Mouse (Mus musculus) liver, embryonic 11.5 days (tissue): ENCODE data around the gene Mb. TPM values are rescaled to one million over a fixed set of nuclear protein-coding genes. Genes with fewer than 3 reads are reported as not detected.

Source experiments
- ATAC-seq: fragments of 200-750 bp; cut with Nextera tagmentation; replicated peaks from 2 replicates; pipeline ENCODE4 v1.8.0; 2017; ENCODE audit warnings: moderate number of reproducible peaks, mild to moderate bottlenecking, moderate TSS enrichment, moderate library complexity; ENCODE audit not compliant: low FRiP score
- DNase-seq: peaks from one replicate; pipeline ENCODE4 v3.0.0-alpha.2; 2017; ENCODE audit warnings: low spot score
- H3K27ac ChIP-seq: fragments of 300-500 bp; sonication (generic); 2 replicates; pipeline ENCODE4 v1.5.1; 2014; ENCODE audit warnings: mild to moderate bottlenecking, low read depth, low read length, control low read depth
- H3K27me3 ChIP-seq: fragments of 300-500 bp; sonication (generic); replicated peaks from 2 replicates; pipeline ENCODE4 v1.6.1; 2014; ENCODE audit warnings: low read length, mixed read lengths; ENCODE audit not compliant: control insufficient read depth, insufficient read depth
- H3K36me3 ChIP-seq: fragments of 300-500 bp; sonication (generic); 2 replicates; pipeline ENCODE4 v1.6.1; 2014; ENCODE audit warnings: mild to moderate bottlenecking, low read length, moderate library complexity, mixed read lengths; ENCODE audit not compliant: control insufficient read depth, insufficient read depth
- H3K4me1 ChIP-seq: fragments of 300-500 bp; sonication (generic); replicated peaks from 2 replicates; pipeline ENCODE4 v1.6.1; 2014; ENCODE audit warnings: low read length, mixed read lengths; ENCODE audit not compliant: control insufficient read depth, insufficient read depth
- H3K4me2 ChIP-seq: fragments of 300-500 bp; sonication (generic); 2 replicates; pipeline ENCODE4 v1.6.1; 2014; ENCODE audit warnings: mild to moderate bottlenecking, control low read depth, moderate library complexity
- H3K4me3 ChIP-seq: fragments of 300-500 bp; sonication (generic); 2 replicates; pipeline ENCODE4 v1.5.1; 2014; ENCODE audit warnings: low read depth, low read length, control low read depth
- H3K9ac ChIP-seq: fragments of 300-500 bp; sonication (generic); 2 replicates; pipeline ENCODE4 v1.6.1; 2014; ENCODE audit warnings: low read depth, low read length, control low read depth
- H3K9me3 ChIP-seq: fragments of 300-500 bp; sonication (generic); 2 replicates; pipeline ENCODE4 v1.6.1; 2016; ENCODE audit warnings: low read length, inconsistent platforms, mixed read lengths; ENCODE audit not compliant: control insufficient read depth
- WGBS: fragments of 180-500 bp; shearing (Covaris S2); extraction: QIAGEN DNeasy Blood & Tissue Kit; methylation state at CpG from one replicate; pipeline ENCODE4 v1.1.7; 2014; 5-methylcytosine and 5-hydroxymethylcytosine counted together
- polyA plus RNA-seq: library from polyadenylated mRNA; unstranded; fragments of >200 nt; fragmentation: Nextera tagmentation; extraction: Ambion mirVana; gene quantifications from 2 replicates; pipeline ENCODE4 v1.2.1, GENCODE M21; 2014

Gene Mb
- polyA plus RNA-seq: 0.29 and 0.56 TPM in 2 replicates

DNA sequence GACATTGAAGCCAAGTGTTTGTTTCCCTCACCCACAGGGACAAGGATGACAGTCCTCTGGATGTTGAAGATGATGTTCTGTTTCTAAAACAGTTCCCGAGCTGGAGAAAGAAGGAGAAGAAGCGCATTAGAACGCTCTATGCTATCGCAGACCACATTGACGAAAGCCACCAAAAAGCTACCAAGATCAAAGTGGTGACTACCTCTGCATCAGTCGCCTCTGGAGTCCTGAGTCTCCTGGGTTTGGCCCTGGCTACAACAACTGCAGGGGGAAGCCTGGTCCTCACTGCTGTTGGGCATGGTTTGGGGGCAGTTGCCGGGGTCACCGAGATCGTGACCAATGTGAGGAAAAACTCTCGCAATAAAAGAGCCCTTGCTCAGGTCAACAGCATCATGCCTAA lies at the start of gene Mb:
Mb (minus strand) TSS at position 101 of the 400 bp plus-strand sequence.
- H3K9me3 ChIP-seq: no peaks in the 10 kb centered on the region
- H3K4me3 ChIP-seq: no peak within 1 kb of the TSS
- 84% methylated on average over 10 of the region's 10 CpGs for WGBS
- peaks cover 5% of the 10 kb centered on the region for H3K27me3 ChIP-seq
- no peak within 1 kb of the TSS for H3K27ac ChIP-seq
- DNase-seq (no peak), ATAC-seq (no peak)
- no peak within 1 kb of the TSS for H3K4me2 ChIP-seq
- no peaks in the 10 kb centered on the region for H3K4me1 ChIP-seq
- H3K9ac ChIP-seq: no peak within 1 kb of the TSS
- no peaks in the 10 kb centered on the region for H3K36me3 ChIP-seq

DNA sequence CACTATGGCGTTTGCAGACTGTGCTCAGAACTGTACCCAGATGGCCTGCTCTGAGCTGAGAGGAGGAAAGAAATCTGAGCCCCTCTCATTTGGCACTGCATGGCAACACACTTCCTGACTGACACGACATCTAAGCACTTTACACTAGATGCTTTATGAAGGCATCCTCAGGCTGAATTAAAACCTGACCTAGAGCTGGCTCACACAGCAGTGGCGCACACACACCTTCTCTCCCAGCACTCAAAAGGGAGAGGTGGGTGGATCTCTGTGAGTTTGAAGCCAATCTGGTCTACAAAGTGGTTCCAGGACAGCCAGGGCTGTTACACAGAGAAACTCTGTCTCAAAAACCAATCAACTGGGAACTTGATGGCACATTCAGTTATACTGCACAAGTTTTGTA lies 49.3 kb upstream of the Mb start:
- DNase-seq (no peak), ATAC-seq (no peak)
- Histone ChIP-seq H3K4me1 (no peaks in the 10 kb centered on the region), H3K27me3 (no peaks in the 10 kb centered on the region), H3K36me3 (peaks cover 10% of the 10 kb centered on the region), H3K9ac (no peak overlapping the region), H3K4me3 (no peak overlapping the region), H3K9me3 (no peaks in the 10 kb centered on the region), H3K27ac (no peak overlapping the region), H3K4me2 (no peak overlapping the region)
- WGBS: 70% methylated on average over 3 of the region's 3 CpGs

DNA sequence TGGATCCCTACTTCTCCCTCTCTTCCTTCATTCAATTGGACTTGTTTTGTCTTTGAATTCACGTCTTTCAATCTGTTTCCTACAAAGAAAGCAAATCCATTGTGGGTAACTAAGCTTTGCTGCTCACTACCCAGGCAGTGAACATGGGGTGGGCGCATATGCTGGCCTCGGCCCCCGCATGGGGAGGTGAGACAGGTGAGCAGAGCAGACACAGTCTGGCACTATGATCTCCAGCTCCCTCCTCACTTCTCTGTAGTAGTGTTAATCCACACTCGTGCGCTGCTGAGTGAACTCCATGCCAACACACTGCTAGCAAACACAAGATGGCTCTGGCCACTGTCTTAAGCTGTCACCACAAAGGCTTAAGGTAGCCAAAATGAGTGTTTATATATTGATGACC lies 46.9 kb upstream of the Mb start:
- Histone ChIP-seq H3K4me2 (no peak overlapping the region), H3K27me3 (no peaks in the 10 kb centered on the region), H3K27ac (no peak overlapping the region), H3K9ac (no peak overlapping the region), H3K4me1 (no peaks in the 10 kb centered on the region), H3K36me3 (peaks cover 9% of the 10 kb centered on the region), H3K9me3 (no peaks in the 10 kb centered on the region), H3K4me3 (no peak overlapping the region)
- DNase-seq (no peak), ATAC-seq (no peak)
- WGBS: 84% methylated on average over 6 of the region's 6 CpGs

DNA sequence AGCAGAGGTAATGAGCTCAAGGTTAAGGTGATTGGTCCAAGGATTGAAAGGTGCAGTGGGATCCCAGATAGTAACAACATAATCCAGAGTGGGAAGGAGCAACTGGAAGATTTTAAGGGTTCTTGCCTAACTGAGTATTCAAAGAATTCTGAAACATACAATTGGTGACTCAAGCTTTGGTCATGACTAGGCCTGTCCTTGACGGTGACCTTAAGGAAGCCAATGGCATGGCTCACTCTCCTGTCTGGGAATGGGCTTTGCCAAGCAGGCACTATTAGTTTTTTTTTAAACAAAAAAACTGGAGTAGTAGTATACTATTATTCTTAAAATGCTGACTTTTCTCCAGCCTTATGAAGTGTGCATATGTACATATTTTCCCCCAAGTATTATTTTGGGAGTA lies 44.7 kb upstream of the Mb start:
- Histone ChIP-seq H3K4me2 (no peak overlapping the region), H3K27me3 (no peaks in the 10 kb centered on the region), H3K36me3 (peaks cover 2% of the 10 kb centered on the region), H3K4me3 (no peak overlapping the region), H3K27ac (no peak overlapping the region), H3K4me1 (no peaks in the 10 kb centered on the region), H3K9ac (no peak overlapping the region), H3K9me3 (no peaks in the 10 kb centered on the region)
- DNase-seq (no peak), ATAC-seq (no peak)
- 90% methylated on average over 1 of the region's 1 CpGs for WGBS

DNA sequence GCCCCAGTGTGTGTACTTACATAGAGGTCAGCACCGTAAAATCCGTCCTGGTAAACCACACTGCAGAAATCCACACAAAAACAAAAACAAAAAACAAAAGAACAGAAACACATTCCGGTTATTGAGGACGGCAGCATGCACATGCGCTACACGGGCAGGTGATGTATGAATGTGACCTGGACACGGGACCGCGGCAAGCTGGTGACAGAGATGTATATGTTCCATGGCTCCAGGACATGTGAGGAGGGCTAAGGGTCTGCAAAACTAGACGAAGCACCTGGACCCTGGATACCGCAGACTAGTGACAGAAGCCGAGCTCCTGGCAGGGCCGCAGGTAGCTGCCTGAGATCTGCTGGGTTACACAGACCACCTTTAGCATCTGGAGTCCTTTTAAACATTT lies 44.0 kb upstream of the Mb start:
- H3K4me1 ChIP-seq: no peaks in the 10 kb centered on the region
- no peak overlapping the region for H3K27ac ChIP-seq
- no peak overlapping the region for H3K4me2 ChIP-seq
- WGBS: 89% methylated on average over 13 of the region's 13 CpGs
- DNase-seq (no peak), ATAC-seq (no peak)
- no peak overlapping the region for H3K9ac ChIP-seq
- H3K4me3 ChIP-seq: no peak overlapping the region
- peaks cover 2% of the 10 kb centered on the region for H3K36me3 ChIP-seq
- H3K9me3 ChIP-seq: no peaks in the 10 kb centered on the region
- H3K27me3 ChIP-seq: no peaks in the 10 kb centered on the region

DNA sequence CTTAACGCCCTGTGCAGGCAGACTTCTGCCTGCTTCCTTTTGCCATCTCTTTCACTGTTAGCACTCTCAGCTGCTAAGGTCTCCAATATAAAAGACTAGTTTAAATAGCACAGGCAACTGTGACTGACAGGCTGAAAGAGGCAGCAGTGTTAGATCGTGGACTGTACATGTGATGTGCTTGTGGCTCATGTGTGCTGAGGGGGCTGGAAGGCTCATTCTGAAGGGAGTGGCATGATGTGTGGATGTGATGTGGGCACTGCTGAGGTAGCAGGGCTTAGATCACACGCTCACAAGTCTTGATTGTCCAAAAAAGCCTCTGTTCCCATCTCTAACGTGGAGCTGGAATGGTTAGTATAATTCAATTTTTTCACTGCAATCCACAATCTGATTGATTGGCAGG lies 40.9 kb upstream of the Mb start:
- Histone ChIP-seq H3K4me3 (no peak overlapping the region), H3K4me2 (no peak overlapping the region), H3K4me1 (no peaks in the 10 kb centered on the region), H3K36me3 (peaks cover 12% of the 10 kb centered on the region), H3K9me3 (no peaks in the 10 kb centered on the region), H3K9ac (no peak overlapping the region), H3K27me3 (no peaks in the 10 kb centered on the region), H3K27ac (no peak overlapping the region)
- ATAC-seq (no peak), DNase-seq (no peak)
- WGBS: 83% methylated on average over 4 of the region's 4 CpGs

DNA sequence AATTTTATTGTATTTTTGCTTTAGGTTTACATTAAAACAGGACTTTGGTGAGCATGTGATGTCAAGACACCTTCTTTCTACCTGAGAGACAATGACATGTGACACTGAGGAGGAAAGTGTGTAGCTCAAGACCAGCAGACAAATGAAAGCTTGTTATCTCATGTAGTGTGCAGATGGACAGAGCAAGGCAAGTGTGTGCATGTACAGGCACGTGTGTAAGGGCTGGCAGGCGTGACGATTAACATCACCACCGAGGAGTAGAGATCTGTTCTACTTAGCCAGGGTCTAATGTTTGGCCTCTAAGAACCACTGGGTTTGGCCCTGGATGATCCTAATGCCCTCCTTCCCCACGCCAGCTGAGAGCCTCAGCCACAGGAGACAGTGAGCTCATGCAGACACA lies 40.1 kb upstream of the Mb start:
- DNase-seq: no peak
- Histone ChIP-seq H3K27me3 (no peaks in the 10 kb centered on the region), H3K9me3 (no peaks in the 10 kb centered on the region), H3K4me1 (no peaks in the 10 kb centered on the region), H3K4me2 (no peak overlapping the region), H3K36me3 (peaks cover 12% of the 10 kb centered on the region), H3K9ac (no peak overlapping the region), H3K4me3 (no peak overlapping the region), H3K27ac (no peak overlapping the region)
- 83% methylated on average over 5 of the region's 5 CpGs for WGBS
- no peak for ATAC-seq

DNA sequence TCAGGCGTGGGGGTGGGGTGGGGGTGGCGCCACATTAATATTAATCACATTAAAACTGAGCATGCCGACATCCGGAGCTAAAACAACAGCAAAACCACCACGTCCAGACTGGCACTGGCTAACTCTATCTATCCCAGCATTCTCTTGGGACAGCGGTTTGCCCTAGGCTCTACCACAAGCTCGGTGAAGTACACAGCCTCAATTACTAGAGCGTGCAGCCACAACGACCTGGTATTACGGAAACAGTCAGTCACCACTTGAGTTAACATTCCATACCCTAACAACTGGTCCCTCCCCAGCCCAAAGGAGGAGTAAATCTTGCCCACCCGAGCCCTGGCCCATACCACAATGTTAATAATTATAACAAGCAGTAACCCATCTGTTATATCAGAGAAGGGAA lies 38.8 kb upstream of the Mb start:
- H3K36me3 ChIP-seq: peaks cover 15% of the 10 kb centered on the region
- WGBS: 79% methylated on average over 11 of the region's 11 CpGs
- H3K4me1 ChIP-seq: no peaks in the 10 kb centered on the region

DNA sequence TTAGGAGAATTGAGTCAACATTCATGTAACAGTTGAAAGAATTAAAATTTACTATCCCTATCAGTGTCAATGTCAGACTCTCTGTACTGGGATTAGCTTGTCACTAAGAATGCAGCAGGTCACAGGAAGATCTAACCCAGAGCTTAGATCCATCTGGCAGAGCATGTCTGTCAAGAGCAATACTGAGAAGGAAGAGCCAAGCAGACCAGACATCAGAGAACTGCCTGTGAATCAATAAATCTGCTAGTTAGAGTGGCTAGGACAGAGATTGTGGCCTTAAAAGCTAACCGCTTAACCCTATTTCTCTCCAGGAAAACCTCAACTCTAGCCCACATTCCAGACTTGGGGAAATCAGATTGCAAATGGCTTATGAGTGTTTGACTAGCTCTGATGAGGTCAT lies 36.0 kb upstream of the Mb start:
- Histone ChIP-seq H3K36me3 (peaks cover 16% of the 10 kb centered on the region; the same call in 1 of the 2 replicates), H3K4me3 (no peak overlapping the region), H3K27me3 (no peaks in the 10 kb centered on the region), H3K9ac (no peak overlapping the region), H3K9me3 (no peaks in the 10 kb centered on the region), H3K27ac (no peak overlapping the region), H3K4me1 (no peaks in the 10 kb centered on the region), H3K4me2 (no peak overlapping the region)
- DNase-seq (no peak), ATAC-seq (no peak)
- WGBS: 79% methylated on average over 1 of the region's 1 CpGs

More for the DNA sequence above, 38.8 kb upstream of the Mb start:
- Histone ChIP-seq H3K4me2 (no peak overlapping the region), H3K9me3 (no peaks in the 10 kb centered on the region), H3K4me3 (no peak overlapping the region), H3K27ac (no peak overlapping the region), H3K9ac (no peak overlapping the region), H3K27me3 (no peaks in the 10 kb centered on the region)
- ATAC-seq: no peak
- no peak for DNase-seq
